Comparison of ENCODE assay signal across 8 mouse cellular contexts in the genomic region with DNA sequence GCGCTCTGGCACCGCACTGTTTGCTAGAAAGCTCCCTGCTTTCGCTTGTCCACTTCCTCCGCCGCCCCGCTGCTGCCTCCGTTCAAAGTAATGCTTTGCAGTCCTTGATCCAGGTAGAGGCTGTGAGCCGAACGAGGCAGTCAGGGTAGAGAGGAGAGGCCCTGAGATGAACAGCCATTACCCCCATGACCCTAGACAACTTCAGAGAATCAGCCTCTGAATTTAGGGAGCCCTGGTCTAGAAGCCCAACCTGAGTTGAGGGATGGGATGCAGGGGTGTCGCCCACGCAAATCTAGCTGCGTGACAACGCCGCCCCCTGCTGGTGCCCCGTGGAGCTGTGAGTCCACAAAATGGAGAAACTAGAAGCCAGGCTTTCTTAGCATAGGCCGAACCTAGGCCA. TPM values are rescaled to one million over a fixed set of nuclear protein-coding genes. Genes with fewer than 3 reads are reported as not detected.
A peak's percentile ranks its signal among the peaks of the same experiment; 100 is the strongest.
DNase-seq lines count a peak whose midpoint lies in the region; ATAC-seq and TF ChIP-seq lines count a peak whose summit lies in the region.

No protein-coding gene starts in this region.

- ATAC-seq in common myeloid progenitor, adult 5-6 weeks (replicated peaks; ENCODE audit: low read depth, poor library complexity, severe bottlenecking), result peak; percentile 45
- ATAC-seq in hindbrain, postnatal 0 days, result peak; percentile 55

- H3K9ac ChIP-seq in hindbrain, postnatal 0 days (replicated peaks; ENCODE audit: low read length), result peak overlapping the region; percentile 51; the same call in 1 of the 2 replicates

- peak; percentile 80 for DNase-seq in T-cell, adult 2 months (ENCODE audit: low spot score)
- peak; percentile 87 for DNase-seq in gastrocnemius, adult 2 months
- DNase-seq in hindbrain, postnatal 0 days (ENCODE audit: low spot score), result peak; percentile 92
- peak; percentile 77 to 82 for DNase-seq in left cerebral cortex, adult 2 months (ENCODE audit: extremely low spot score in 1 of 2, low spot score in 2 of 2)
- DNase-seq in right cerebral cortex, adult 18-20 months, result peak; percentile 71
- peak; percentile 77 for DNase-seq in urinary bladder, postnatal 10 days (ENCODE audit: low spot score)

- WGBS in hindbrain, postnatal 0 days, result 1% methylated on average over 16 of the region's 16 CpGs
- WGBS in macrophage (ENCODE audit: missing documents), result under 1% methylated on average over 16 of the region's 16 CpGs

- H3K27me3 ChIP-seq in hindbrain, postnatal 0 days (ENCODE audit: insufficient read depth, low read length), result no peaks in the 10 kb centered on the region

- H3K4me1 ChIP-seq in hindbrain, postnatal 0 days (ENCODE audit: insufficient read depth, low read length), result no peaks in the 10 kb centered on the region

- H3K9me3 ChIP-seq in hindbrain, postnatal 0 days (ENCODE audit: low read length), result no peaks in the 10 kb centered on the region

- peak; percentile 94 for TF ChIP-seq CTCF in gastrocnemius, adult 2 months (IDR thresholded peaks at IDR 0.05)
- TF ChIP-seq CTCF in hindbrain, postnatal 0 days (IDR thresholded peaks at IDR 0.05; ENCODE audit: low read depth), result peak; percentile 98
- TF ChIP-seq CTCF in left cerebral cortex, adult 2 months (IDR thresholded peaks at IDR 0.05), result peak; percentile 82

- peak overlapping the region; percentile 88 for H3K4me3 ChIP-seq in gastrocnemius, adult 2 months
- peak overlapping the region; percentile 62 for H3K4me3 ChIP-seq in hindbrain, postnatal 0 days (ENCODE audit: low read length)
- peak overlapping the region; percentile 60 for H3K4me3 ChIP-seq in left cerebral cortex, adult 2 months
- peak overlapping the region; percentile 69 for H3K4me3 ChIP-seq in macrophage (ENCODE audit: inconsistent target)

- peaks cover 37% of the 10 kb centered on the region for H3K79me2 ChIP-seq in macrophage (ENCODE audit: inconsistent target)

- peak overlapping the region; percentile 88 for H3K27ac ChIP-seq in gastrocnemius, adult 2 months
- peak overlapping the region; percentile 69; the same call in 1 of the 2 replicates for H3K27ac ChIP-seq in hindbrain, postnatal 0 days
- H3K27ac ChIP-seq in left cerebral cortex, adult 2 months, result peak overlapping the region; percentile 69
- peak overlapping the region; percentile 98 for H3K27ac ChIP-seq in macrophage

- H3K4me2 ChIP-seq in hindbrain, postnatal 0 days (ENCODE audit: low read depth, low read length), result peak overlapping the region; percentile 86

- intact Hi-C loops in gastrocnemius, adult 2 months (cut with DNase I), result loop anchor here (5.0 to 10.0 kb wide), 2 partner anchors 357 to 861 kb away; no protein-coding TSS in a partner anchor
- intact Hi-C loops in left cerebral cortex, adult 2 months (cut with DNase I), result loop anchor here (2.0 to 10.0 kb wide), 7 partner anchors 259 to 1371 kb away; no protein-coding TSS in a partner anchor

- no peaks in the 10 kb centered on the region for H3K36me3 ChIP-seq in hindbrain, postnatal 0 days (ENCODE audit: insufficient read depth, low read length)
- peaks cover 7% of the 10 kb centered on the region; the same call in 1 of the 2 replicates for H3K36me3 ChIP-seq in macrophage (ENCODE audit: inconsistent target)

RNA-seq across cellular contexts. Expression of a gene that starts 1.1 kb away (rescaled TPM):
- 23.4 and 32.7 TPM in 2 replicates for total RNA-seq in common myeloid progenitor, adult 5-6 weeks (2017)
- total RNA-seq in gastrocnemius, adult 2 months (2021), result 1 to 10 TPM; 1.8 to 3.4 TPM
- 4.2 and 4.5 TPM in 2 replicates for total RNA-seq in hindbrain, postnatal 0 days (2014; rRNA removed)
- 3.5 and 3.7 TPM in 2 replicates for polyA plus RNA-seq in hindbrain, postnatal 0 days (2015; fragmentation: Nextera tagmentation; extraction: Ambion mirVana)
- 1 to 10 TPM; 3.2 to 5.3 TPM for total RNA-seq in left cerebral cortex, adult 2 months (2021)
- 100 to 1,000 TPM in 1 of 26 experiments, 10 to 100 TPM in 24, 1 to 10 TPM in 1; 8.2 to 102 (median 46.3) TPM for total RNA-seq in macrophage (2018; cell fraction: chromatin; rRNA removed)
- 10 to 100 TPM; 19.0 to 88.8 (median 58.9) TPM for total RNA-seq in macrophage (2018; cell fraction: cytosol; rRNA removed)
- total RNA-seq in macrophage (2018; cell fraction: nucleus; rRNA removed), result 100 to 1,000 TPM in 8 of 26 experiments, 10 to 100 TPM in 18; 22.0 to 198 (median 84.5) TPM
- 25.1 to 55.2 TPM (median 48.6 TPM) in 3 replicates for polyA plus RNA-seq in macrophage (2018)

RNA-seq across cellular contexts. Expression of a gene that starts 15.7 kb away (rescaled TPM):
- not detected in 2 replicates for total RNA-seq in common myeloid progenitor, adult 5-6 weeks (2017)
- total RNA-seq in gastrocnemius, adult 2 months (2021), result not detected
- not detected in 2 replicates for total RNA-seq in hindbrain, postnatal 0 days (2014; rRNA removed)
- polyA plus RNA-seq in hindbrain, postnatal 0 days (2015; fragmentation: Nextera tagmentation; extraction: Ambion mirVana), result not detected in 2 replicates
- not detected for total RNA-seq in left cerebral cortex, adult 2 months (2021)
- not detected for total RNA-seq in macrophage (2018; cell fraction: chromatin; rRNA removed)
- not detected for total RNA-seq in macrophage (2018; cell fraction: cytosol; rRNA removed)
- total RNA-seq in macrophage (2018; cell fraction: nucleus; rRNA removed), result not detected
- not detected in 3 replicates for polyA plus RNA-seq in macrophage (2018)

Comparison
In these comparisons a context has a peak if more than half of its experiments do, and no peak if none do; other contexts are left out.
1. Peak in every context shown above with its lines: DNase-seq, ATAC-seq, H3K4me3 ChIP-seq and H3K27ac ChIP-seq.